Mouse (Mus musculus) layer of hippocampus, adult 18-20 months (tissue): Measurements from ENCODE around the gene Dennd5a. TPM values are rescaled to one million over a fixed set of nuclear protein-coding genes. Genes with fewer than 3 reads are reported as not detected.

Experiments
- DNase-seq, 2 experiments: peaks; one replicate each; pipeline ENCODE4 v3.0.0; 2022; ENCODE audit warnings: low spot score in 2 of 2
- total RNA-seq, 2 experiments: library from RNA; stranded (reverse); gene quantifications; 2 replicates each; pipeline ENCODE4 v1.2.3; 2021

Dennd5a gene
- total RNA-seq, 2 experiments from 2014 or later, result 215 to 216 TPM

DNA sequence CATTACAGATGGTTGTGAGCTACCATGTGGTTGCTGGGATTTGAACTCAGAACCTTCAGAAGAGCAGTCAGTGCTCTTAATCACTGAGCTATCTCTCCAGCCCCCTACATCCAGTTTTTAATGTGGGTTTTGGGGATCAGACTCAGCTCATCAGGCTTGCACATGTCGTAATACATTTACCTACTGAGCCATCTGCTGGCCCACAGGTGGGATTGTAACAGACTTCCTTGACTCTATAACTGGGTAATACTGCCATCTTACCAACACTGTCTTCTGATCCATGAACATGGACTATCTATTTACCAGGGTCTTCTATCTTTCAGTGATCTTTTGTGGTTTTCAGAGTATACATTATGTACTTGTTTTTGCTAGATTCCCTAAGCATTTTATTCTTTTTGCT, 74.0 kb downstream of the Dennd5a start:
- no peak for DNase-seq

GRCm38 (mm10) chr7:109882574-109882973, 77.7 kb downstream of the Dennd5a start:
- DNase-seq, result no peak

- DNase-seq, result no peak
These were observed 78.6 kb downstream of the Dennd5a start for GRCm38 (mm10) chr7:109881561-109882099.

DNA sequence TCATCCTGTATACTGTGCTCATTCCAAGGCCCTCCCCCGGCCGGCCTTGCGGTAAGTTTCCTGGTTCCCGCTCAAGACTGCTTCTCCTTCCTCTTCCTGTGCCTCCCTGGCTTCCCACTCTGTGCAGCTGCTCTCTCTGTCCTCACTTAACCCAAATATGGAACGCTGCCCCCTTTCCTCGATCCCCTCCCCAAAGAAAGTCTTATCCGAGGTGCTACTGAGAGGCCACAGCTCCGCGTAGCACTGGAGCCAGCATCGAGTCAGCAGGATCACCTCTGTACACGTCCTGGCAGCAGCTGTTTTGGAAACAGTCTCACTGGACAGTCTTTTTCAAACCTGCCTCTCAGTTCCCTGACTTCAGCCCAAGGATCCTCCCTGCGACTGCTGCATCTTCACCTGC, 81.1 kb downstream of the Dennd5a start:
- DNase-seq, result no peak

- DNase-seq, result no peak
These were observed 84.2 kb downstream of the Dennd5a start for GRCm38 (mm10) chr7:109876085-109876484.

DNA sequence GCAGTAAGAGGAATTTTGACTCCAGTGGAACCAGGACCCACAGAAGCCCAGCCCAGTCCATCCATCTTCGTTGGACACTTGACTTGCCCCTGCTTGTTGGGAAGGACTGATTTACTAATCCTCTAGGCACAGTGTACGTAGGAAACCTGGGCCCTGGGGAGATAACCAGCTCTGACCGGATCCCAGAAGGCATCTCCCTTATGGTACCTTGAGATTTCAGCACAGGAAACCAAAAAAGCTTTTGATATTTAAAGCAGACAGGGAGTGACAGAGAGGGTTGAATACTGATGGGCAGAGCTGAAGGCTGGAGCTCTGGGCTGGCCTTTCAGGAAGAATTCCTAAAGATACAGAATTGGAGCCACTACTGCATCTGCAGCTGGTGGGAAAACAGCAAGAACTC, 84.7 kb downstream of the Dennd5a start:
- no peak for DNase-seq

DNA sequence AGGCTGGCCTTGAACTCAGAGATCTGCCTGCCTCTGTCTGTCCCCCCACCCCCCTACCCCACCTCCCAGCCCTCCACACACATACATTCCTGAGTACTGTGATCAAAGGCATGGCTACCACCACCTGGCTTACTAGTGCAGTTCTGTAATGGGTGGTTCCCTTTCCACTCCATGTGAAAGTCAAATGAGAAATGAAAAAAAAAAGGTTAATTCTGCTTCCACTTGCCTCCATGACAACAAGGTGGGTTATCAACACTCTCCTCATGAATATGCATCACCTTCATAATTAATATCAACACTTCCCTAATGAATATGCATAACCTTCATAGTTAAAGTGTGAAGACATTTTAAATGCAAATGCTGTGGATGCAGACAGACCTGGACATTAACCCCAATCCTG, 85.2 kb downstream of the Dennd5a start:
- DNase-seq, result no peak

DNA sequence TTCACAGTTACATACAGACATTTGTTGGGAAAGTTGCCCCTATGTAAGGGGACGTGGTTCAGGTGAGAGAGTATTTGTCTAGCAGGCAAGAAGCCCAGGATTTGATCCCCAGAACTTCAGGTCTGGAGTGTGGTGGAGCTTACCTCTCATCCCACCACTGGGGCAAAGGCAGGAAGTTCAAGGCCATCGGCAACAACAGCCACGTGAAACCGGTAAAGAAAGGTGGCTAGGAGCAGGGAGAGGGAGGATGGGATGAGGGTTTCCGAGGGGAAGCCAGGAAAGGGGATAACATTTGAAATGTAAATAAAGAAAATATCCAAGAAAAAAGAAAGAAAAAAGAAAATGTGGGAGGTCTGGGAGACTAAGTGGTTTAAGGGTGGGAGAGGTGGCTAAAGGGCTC, 87.1 kb downstream of the Dennd5a start:
- DNase-seq, result no peak

- DNase-seq, result no peak
These were observed 89.0 kb downstream of the Dennd5a start for GRCm38 (mm10) chr7:109871232-109871631.

DNA sequence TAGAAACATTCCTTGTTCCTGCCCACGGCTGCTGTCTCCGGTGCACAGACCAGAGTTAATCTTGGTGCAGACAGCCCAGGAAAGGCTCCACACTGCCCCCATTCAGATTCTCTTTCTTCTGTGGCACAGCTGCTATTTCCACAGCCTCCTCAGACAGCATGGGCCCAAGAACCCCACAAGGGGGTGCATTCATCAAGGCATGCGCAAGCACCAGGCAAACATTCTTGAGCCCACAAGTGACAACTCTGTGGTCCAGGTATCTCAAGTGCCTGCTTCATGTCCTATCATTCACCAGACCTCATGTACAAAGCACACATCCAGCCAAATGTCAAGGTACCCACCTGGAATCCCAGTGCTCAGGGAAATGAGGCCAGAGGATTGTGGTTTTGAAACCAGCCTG, 91.8 kb downstream of the Dennd5a start:
- DNase-seq, result no peak

DNA sequence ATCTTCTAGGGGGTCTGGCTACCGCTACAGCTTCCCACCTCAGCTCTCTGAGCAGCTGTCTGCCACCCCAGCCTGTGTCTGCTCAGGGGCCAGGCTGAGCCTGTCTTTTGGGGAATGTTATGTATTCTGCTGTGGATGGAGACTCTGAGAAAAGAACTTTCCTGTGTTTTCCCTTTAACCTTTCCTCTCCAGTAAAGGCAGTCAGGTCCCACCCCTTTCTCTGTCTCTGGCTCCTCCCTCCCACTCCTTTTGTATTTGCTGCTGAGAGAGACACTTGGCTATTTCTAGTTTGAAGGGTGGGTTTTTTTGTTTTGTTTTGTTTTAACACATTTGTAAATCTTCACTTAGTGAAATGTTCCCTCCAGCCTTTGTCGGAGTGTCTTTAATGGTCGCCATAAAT, 93.6 kb downstream of the Dennd5a start:
- no peak for DNase-seq

GRCm38 (mm10) chr7:109865370-109866229, 94.7 kb downstream of the Dennd5a start, which contains the start of gene Scube2:
Gene Scube2 (minus strand): TSS chr7:109865679.
- no peak for DNase-seq

DNA sequence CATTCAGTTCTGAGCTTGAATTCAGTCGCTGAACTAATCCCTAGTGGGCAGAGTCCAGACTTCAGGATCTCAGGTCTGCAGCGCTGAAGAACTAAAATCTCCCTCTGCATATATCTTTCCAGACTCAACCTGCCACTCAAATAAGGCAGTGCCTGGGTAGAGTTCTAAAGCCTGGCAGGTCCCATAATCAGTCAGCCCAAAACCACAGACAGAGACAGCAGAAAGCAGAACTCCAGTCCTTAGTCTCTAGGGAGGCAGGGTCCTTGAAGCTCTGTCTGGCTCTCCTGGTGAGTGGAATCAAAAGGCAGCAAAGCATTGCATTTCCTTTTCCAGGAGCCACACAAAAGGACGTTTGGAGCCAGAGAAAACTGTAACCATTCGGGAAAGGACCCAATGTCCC, 96.7 kb downstream of the Dennd5a start:
- DNase-seq, result no peak

GRCm38 (mm10) chr7:109860162-109860561, 100.1 kb downstream of the Dennd5a start:
- no peak for DNase-seq

GRCm38 (mm10) chr7:109859354-109859753, 100.9 kb downstream of the Dennd5a start:
- no peak for DNase-seq

- no peak for DNase-seq
These were observed 107.5 kb downstream of the Dennd5a start for GRCm38 (mm10) chr7:109852752-109853212.

GRCm38 (mm10) chr7:109852017-109852416, 108.3 kb downstream of the Dennd5a start:
- DNase-seq, result no peak

DNA sequence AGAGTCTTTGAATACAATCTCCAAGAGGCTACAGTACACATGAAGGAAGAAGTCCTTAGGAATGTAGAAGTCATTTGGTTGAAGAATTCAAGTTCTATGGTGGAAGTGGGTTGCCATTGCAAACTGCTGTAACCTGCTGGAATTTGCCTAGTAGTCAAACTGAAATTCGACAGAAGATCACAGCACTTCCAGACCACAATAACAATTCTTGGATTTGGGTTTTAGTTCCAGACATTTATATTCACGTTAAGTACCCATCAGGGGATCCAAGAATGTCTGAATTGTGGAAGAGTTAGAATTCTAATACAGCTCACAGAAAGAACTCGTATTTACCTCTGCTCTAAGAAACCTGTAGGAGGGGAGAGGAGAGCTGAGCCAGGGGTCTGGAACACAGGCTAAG, 109.7 kb downstream of the Dennd5a start:
- DNase-seq, result no peak

GRCm38 (mm10) chr7:109849750-109850434, 110.4 kb downstream of the Dennd5a start:
- DNase-seq, result no peak

DNA sequence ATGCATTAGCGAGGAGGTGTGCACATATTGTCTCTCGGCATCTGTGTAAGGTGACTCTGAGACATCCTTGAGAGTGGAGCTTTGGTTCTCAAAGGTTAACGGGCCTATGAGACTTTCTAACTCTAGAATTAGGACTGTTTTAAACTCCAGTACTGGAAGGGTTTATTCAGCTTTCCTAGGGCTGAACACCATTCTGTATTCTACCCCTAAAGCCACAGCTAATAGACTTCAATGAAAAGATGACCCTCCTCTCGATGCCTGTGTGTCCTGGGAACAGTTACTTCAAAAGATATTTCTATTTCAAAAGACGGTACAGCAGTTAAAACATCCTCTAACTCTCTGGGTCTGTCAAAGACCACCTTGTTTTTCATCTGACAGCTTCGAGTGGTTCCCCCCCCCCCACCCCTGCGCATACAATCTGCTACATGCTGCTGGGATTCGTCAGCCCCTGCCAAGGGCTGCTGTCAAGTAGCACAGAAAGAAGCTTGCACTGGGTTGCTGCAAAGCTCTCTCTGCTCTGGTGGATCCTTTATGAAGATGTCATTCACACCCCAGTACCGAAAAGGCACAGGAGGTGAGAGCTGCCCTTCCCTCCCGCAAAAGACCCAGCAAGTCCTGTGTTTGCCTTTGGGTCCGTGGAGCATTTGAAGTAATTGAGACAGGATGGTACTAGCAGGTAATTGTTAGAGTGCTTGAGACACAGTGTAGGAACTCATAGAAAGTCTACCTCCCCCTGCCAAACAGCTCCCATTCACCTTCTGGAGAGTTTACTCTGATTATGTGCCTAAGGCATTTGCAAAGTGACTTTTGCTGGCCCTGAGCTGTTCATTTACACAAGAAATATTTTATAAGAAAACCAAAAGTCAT, 111.2 kb downstream of the Dennd5a start:
- no peak for DNase-seq

DNA sequence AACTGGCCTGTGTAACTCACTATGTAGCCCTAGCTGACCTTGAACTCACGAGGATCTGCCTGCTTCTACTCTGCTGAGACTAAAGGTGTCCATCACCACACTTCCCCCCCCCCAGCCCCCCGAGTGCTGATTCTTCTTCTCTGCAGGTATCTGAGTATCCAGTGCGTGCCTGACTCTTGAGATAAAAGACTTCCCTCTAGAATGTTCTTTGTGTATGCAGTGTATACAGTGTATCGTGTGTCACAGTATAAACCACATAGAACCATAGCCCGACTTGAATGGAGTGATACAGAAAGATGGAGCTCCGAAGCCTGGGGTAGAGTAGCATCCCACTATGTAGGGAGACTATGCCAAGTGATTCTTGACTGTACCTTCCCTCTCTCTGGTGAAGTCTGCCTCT, 116.2 kb downstream of the Dennd5a start:
- no peak for DNase-seq
